Mouse (Mus musculus) gastrocnemius, postnatal 36 days (tissue): Measurements from ENCODE around the gene Tmc3. TPM values are rescaled to one million over a fixed set of nuclear protein-coding genes. Genes with fewer than 3 reads are reported as not detected.

Experiments
- DNase-seq, 2 experiments: peaks; one replicate each; pipeline ENCODE4 v3.0.0; 2022
- intact Hi-C: fragments of 180-260 bp; cut with DNase I; formaldehyde crosslinking; loops from one replicate; pipeline ENCODE4 v1.15.1; 2025
- long read RNA-seq, 2 experiments: library from polyadenylated mRNA; stranded (forward); transcript quantifications; one replicate each; pipeline ENCODE4 v2.0.0; 2021
- total RNA-seq, 2 experiments: library from RNA; stranded (reverse); gene quantifications; 2 replicates each; pipeline ENCODE4 v1.2.3; 2021

The Tmc3 gene
- under 1 TPM in 1 of 2 experiments, not detected in 1; 0.10 TPM for total RNA-seq
- long read RNA-seq, experiment 1 = 0 reads
- long read RNA-seq, experiment 2 = 0 reads

DNA sequence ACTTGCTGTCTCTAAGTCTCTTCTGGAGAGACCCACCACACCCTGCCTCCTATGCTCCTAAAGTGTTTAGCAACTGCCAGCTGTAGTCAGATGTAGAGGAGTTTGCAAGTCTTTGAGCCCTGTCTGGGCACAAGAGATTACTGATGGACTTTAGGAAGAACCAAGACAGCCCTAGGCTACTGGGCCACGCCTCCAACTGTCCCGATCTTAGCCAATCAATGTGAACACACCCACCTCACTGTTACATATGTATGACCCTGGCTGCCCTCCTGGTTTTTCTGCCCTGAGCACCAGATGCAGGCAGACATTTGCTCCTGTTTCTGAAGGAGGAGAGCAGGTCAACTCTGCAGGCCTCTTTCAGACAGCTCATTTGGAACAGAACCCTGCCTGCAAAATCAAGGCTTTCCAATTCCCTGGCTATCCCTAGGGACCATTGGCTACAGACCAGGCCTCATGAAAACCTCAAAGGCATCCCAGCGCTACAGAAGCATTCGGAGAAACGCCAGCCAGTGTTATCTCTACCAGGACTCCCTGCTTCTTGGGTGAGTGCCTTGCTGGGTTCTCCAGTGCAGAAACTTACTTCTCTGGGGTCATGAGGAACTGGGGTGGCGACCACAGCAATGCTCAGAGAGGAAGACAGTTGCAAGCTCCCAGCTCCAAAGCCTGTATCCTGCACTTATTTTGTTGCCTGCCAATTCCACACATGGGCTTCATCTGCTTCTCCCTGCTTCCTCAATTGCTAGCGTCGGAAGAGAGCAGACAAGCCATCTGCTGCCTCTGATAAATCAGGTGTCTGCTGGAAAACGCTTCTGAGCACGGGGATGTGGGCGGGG, at the start of gene Tmc3:
Gene Tmc3 (plus strand): TSS at position 289 of the 833 bp plus-strand sequence.
- DNase-seq = peak; percentile 27 to 40
- intact Hi-C loops = no loop called here

DNA sequence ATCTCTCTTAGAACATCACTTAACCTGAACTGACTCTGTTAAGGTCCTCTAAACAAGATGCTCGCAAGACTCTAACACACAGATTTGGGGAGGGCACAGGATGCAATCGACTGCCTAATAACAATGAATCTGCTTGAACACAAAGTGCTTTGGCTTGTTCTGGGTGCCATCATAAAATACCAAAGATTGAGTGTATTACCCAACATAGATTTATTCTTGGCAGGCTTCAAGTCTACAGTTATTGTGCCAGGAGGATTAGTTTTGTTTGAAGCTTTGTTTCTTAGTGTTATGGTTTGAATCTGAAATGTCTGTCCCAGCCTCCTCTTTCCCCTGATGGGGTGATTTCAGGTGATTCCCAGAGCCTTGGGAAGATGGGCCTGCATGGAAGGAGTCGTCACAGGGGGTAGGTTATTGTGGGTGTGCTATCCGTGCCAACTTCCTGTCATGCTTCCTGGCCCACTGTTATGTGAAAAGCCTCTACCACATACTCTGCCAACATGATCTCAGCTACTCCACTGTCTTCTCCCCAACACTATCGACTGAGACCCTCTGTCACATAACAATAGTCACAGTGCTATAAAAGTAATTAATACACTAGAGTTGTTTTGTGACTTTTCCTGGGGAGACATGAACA, 43.1 kb upstream of the Tmc3 start:
- intact Hi-C loops = loop anchor here (10.0 kb wide), 1 partner anchor 677 kb away; the partner anchor contains the start of gene Mex3b
- no peak for DNase-seq

DNA sequence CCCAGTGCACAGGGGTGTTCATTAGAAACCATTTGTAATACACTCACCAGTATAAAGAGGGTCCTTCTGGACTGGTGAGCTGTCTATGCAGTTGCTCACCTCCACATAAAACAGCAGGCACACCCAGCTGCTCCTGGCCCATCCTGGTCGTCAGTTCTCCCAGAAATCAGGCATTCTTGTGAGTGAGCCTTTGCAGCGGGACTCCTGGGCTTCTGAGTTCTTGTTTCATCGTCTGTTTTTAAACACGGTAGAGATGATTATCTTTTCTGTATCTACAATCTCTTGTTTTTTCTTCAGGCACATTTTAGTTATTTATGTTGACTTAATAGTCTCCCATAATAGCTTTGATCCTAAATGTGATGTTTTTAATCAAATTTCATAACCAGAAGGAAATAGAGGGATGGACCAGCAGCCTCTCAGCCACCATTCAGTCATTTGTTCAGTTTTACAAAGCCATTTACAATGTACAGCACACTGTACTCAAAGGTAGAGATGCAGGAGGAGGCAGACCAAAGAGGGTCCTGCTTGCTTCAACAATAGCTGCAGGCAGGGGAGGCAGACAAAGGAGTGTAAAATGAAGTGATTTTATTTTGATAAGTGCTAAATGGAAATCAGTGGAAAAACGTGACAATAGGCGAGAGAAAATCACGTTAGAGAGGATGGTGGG, 35.9 kb upstream of the Tmc3 start:
- DNase-seq = no peak
- intact Hi-C loops = loop anchor here (5.0 to 10.0 kb wide), 3 partner anchors 684 to 832 kb away; partner anchors contain the start of gene Mex3b

DNA sequence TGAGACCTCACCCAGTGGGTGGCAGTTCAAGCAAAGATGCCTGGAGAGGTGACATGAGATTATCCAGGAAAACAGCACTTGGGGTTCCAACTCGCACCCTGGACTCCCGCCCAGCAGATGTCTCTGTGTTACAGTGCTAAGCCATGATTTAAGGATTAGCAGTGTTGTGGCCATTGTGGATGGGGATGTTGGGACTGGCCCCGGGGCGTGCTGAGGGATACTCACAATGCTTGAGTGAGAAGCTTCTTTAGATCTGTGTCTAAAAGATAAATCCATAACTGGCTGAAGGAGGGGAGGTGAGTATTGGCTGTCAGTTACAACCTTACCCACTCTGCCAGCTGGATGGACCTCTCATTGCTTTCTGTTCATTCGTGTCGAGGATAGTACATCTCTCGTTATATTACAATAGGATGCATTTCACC, 35.4 kb upstream of the Tmc3 start:
- intact Hi-C loops = loop anchor here (5.0 to 10.0 kb wide), 3 partner anchors 685 to 832 kb away; partner anchors contain the start of gene Mex3b
- no peak for DNase-seq

DNA sequence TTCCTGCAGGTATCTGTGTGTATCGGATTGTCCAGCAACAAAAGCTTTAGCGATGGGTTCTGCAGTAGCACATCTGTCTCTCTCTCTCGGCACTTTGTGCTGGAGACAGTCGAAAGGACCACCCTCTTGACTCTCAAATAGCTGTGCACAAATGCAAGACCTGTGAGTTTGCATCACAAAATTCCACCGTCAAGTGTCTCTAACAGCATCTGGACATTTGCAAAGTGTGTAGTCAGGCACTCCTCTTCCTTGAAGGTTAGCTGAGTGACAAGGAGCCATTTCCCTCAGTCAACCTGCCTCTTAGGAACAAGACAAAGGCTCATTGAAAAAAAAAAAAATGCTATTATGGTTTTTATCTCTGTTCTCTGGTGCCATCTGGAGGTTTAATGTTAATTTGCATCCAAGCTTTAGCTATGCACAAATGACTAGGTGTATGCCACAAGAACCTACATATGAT, 34.7 kb upstream of the Tmc3 start:
- DNase-seq = no peak
- intact Hi-C loops = loop anchor here (5.0 to 10.0 kb wide), 3 partner anchors 685 to 833 kb away; partner anchors contain the start of gene Mex3b

DNA sequence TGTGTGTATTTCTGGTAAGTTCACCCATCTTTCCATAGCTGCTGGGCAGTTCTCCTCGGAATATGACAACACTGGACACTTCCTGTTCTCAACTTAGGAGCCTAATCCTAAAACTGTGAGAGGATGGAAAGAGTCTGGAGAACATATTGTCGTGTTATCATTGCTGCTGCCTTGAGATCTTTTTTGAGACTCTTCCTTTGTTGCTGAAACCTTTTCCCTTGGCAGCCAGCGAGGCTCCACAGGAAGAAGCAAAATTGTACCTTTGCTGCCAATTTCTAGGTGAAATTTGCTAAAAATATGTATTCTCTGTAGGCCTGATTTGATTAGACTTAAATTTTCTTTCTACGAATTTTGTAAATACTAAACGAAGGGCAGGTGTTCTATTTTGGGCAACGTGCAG, 30.2 kb upstream of the Tmc3 start:
- intact Hi-C loops = no loop called here

DNA sequence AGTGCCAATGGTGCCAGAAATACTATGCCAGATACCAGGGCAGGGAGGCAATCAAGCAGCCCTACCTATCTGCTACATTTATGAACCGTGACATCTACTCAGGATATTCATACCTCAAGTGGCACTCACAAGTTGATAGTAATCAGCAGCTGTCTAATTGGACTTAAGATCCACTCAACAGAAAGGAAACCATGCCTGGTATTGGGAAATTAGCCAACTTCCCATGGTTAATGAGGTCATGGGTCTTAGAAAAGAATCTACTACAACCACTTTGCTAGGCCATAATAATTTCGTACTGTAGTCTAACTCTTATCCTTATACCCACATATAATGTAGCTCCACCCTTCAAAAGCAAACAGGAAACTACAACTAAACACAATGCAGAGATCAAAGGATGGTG, 28.2 kb upstream of the Tmc3 start:
- no peak for DNase-seq
- intact Hi-C loops = no loop called here

More for the DNA sequence above, 30.2 kb upstream of the Tmc3 start:
- DNase-seq = no peak

DNA sequence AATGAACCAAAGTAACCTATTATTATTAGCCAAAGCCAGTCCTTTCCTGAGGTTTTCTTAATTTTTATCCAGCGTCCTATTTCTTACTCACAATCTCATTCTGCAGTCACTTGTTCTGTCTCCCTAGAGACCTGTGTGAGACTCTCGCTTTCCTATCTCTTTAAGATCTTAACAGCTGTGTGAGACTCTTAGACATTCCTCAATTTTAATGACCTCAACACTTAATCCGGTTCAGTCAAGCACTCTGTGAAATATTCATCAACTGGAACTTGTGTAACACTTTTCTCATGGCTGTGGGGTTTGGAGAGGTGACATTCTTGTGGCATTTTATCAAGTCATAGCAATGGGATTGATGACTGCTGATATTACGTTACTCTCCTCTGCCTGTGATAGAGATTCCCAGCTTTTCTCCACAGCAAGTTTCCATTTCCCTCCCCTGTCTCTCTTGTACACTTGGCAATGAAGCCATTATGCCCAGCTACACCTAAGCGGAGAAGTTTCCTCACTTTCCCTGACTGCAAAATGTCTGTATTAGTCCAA, 25.9 kb upstream of the Tmc3 start:
- no peak for DNase-seq
- intact Hi-C loops = no loop called here

DNA sequence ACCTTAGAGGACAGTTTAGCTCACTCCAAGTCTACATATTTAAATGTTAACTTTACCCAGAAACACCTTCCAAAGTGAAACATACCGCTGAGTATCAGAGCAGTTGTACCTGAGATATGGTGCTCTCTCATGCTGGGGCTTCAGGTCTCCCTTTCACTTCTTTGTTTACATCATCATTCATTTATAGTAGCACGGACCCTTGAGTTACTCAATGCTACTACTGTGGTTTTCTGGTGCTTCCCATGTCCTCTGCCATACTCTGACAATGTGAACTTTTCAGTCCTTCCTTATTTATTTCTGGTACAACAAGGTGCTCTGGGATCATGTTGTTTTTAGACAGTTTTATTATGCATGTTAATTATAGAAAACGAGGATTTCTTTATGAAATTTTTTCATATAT, 25.2 kb upstream of the Tmc3 start:
- DNase-seq = no peak
- intact Hi-C loops = no loop called here

DNA sequence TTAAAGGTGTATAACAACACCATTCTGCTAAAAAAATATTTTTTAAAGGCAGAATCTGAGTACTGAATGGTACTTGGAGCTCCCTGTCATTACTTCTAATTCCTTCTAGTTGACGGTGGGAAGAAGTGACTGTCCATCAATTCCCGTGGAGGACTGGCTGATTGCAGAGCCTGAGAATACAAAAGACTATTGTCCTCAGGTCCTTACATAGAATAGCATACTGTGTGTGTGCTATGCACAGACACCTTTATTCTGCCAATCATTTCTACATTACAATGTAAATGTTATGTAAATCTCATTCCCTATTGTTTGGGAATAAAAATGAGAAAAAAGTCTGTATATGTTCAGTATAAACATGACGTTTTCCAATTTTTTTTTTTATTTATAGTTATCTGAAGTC, 22.9 kb upstream of the Tmc3 start:
- DNase-seq = no peak
- intact Hi-C loops = no loop called here

DNA sequence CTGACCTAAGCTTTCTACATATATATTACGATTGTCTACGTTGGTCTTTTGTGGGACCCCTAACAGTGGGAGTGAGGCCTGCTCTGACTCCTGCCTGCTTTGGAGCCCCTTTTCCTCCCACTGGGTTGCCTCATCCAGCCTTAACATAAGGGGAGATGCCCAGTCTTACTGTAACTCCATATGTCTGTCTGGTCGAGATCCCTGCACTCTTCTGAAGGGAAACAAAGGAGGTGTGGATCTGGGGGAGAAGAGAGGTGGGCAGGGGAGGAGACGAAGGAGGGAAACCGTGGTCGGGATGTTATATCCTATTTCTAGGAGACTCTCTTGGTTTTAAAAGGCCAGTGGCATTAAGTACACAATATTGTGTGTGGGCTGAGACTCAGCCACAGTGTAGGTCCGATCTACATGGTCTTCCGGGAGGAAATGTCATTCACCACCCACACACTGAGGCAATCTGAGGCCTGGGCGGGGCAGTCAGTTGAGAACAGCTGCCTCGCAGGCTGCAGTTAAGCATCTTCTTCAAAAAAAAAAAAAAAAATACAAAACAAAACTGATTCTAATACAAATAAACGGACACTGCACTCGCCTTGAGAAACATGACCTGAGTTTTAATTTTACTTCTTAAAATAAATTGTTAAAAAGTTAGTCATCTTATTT, 20.0 kb upstream of the Tmc3 start:
- intact Hi-C loops = loop anchor here (5.0 kb wide), 1 partner anchor 113 kb away; no protein-coding TSS in a partner anchor
- DNase-seq = no peak

DNA sequence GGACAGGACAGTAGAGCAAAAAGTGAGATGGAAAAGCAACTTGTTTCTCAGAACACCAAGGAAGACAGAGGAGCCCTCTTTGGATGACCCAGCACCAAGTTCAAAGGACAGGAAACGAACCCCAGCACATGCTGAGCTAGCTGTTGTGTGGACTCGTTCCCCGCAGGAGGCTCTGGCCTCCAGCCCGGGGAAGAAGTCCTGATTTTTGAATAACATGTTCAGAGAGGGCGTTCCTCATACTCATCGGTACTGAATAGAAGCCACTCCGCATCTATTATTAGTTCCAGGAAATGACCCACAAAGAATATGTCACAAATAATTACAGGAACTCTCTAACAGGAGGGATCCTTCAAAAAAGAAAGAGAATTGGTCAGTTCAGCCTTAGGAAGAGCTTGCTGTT, 18.8 kb upstream of the Tmc3 start:
- DNase-seq = peak in 1 of 2 experiments; percentile 24
- intact Hi-C loops = loop anchor here (5.0 kb wide), 1 partner anchor 111 kb away; no protein-coding TSS in a partner anchor

DNA sequence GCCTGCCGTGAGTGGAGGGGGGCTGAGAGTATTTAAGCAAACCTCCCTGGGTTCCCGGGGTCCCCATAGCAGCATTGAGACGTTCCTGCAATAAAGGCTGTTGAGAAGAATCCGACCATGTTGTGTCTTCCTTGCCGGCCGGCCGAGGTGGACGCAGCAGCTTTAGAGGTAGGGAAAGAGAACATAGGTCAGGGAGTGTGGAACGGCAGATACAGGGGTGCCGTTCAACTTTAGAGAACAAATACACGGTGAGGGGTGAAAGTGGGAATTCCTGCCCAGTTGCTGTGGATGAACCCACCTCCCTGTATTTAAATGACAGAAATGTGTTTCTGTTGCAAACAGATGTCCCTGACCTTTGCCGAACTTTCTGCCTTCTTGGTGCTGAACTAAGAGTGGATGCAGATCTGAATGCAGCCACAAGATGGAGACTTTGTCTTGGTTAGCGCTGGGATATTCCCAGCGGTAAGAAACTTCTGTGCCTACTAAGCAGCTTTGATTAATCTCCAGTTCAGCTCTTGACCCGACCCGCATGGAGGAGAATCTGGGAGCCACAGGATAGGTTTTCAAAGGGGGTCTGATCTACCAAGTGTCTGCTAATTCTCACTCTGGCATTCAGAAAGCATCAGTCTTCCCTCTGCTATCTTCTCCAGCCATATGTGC, 16.8 kb upstream of the Tmc3 start:
- intact Hi-C loops = loop anchor here (5.0 kb wide), 1 partner anchor 109 kb away; no protein-coding TSS in a partner anchor
- DNase-seq = no peak

DNA sequence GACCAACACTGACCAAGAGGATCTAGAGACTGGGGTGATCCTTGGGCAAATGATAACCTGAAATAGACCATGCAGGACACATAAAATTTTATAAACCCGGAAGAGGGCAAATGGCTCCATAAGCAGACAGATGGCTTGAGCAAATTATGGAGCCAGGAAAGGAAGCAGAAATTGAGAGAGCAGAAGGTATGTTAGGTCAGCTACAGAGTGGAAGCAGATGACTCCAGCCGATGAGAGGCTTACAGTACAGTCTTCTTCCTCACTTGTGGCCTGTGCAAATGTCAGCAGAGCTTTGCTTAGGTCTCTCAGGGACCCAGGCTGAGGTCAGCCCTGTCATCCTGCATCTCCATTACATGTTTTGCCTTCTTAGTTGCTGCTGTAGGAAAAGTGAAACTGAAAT, 15.9 kb upstream of the Tmc3 start:
- intact Hi-C loops = loop anchor here (5.0 kb wide), 1 partner anchor 108 kb away; no protein-coding TSS in a partner anchor
- no peak for DNase-seq

DNA sequence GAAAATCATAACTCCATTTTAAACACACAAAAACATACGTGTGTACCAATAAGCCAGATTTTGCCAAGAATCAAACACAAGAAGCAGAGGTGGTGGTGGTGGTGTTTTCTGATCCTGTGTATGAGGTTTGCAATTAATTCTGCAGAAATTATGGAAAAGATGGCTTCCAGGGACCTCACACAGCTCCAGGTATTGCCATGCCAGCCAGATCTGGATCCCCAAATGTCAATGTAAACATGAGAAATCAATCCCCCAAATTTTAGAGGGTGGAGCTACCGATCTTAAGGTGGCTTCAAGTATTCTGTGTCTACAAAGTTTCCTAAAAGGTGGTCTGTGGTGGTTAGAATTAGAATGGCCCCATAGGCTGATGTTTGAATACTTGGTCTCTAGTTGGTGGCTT, 15.3 kb upstream of the Tmc3 start:
- no peak for DNase-seq
- intact Hi-C loops = loop anchor here (5.0 kb wide), 1 partner anchor 108 kb away; no protein-coding TSS in a partner anchor

DNA sequence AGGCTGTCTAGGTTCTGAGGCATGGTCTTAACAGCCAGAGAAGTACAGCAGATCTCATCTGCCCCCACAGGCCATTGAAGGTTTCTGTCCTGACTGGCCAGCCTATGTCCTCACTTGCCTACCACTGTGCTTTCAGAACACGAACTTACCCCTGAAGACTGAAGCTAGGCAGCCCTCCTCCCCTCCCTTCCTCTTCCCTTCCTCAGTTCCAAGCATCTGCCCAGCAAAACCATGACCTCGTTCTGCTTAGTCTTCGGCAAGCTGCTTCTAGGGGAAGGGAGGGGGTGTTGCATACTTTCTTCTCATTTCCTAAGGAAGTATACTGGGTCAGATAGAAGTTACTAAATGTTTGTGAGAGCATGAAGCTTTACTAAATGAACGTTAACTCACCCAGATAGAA, 13.7 kb upstream of the Tmc3 start:
- no peak for DNase-seq
- intact Hi-C loops = no loop called here

DNA sequence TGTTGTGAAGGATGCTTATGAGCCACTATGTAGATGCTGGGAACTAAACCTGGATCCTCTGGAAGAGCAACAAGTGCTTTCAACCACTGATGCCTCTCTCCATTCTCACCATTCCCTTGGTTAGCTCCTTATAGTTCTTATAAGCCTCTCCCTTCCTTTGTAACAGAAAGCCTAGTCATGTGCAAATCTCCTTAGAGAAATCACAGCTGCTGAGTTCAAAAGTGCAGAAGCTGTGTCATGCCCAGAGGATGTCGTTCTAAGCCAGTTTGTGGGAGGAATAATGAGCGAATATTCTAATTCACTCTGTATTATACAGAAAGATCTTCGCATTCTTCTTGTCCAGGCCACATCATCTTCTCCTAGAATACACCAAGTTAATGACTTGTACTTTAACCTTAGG, 12.8 kb upstream of the Tmc3 start:
- intact Hi-C loops = no loop called here
- DNase-seq = no peak

DNA sequence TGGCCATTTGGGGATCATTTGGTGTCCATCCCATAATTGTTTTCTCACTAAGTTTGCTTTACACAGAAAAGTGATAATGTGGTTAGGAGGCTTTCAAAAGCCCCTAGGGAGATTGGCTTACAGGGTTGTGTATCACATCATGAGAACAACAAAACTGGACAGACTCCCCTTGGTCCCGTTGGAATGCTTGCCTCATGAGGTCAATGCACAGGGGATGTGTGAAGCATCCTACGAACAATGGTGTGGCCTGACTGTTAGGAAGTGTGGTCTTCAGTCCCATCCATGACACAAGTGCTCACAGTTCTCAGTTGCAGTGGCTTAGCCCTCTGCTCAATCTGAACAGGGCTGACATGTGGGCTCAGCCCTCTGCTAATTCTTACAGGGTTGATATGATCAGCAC, 12.3 kb upstream of the Tmc3 start:
- DNase-seq = no peak
- intact Hi-C loops = no loop called here

DNA sequence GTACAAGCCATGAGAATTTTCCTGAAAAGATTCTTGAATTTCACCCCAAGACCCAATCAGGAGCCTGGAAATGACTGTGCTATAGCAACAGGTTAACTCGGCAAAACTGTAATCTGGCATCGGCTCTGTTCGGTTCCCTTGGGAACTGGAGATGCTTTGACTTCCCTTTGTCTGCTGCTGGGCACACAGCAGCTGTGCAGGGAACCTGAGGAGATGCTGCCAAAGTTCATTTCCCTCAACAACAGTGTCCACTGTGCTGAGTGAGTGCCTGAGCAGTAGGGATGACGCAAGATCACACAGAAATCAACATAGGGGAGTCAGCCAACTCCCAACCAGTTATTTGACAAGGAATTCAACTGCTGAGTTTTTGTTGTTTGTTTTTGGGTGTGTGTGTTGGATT, 3.8 kb upstream of the Tmc3 start:
- intact Hi-C loops = no loop called here
- no peak for DNase-seq
